Mouse (Mus musculus) limb, embryonic 13.5 days (tissue): ENCODE measurements around the gene Kcnk5. TPM values are rescaled to one million over a fixed set of nuclear protein-coding genes. Genes with fewer than 3 reads are reported as not detected.

Experiments used
- ATAC-seq: fragments of 200-750 bp; cut with Nextera tagmentation; 2 replicates; pipeline ENCODE4 v1.8.0; 2017; ENCODE audit warnings: low read depth, moderate number of reproducible peaks, moderate TSS enrichment; ENCODE audit not compliant: low FRiP score
- H3K27ac ChIP-seq: fragments of 300-500 bp; sonication (generic); 2 replicates; pipeline ENCODE4 v1.5.1; 2015; ENCODE audit warnings: inconsistent platforms, mild to moderate bottlenecking, moderate library complexity
- H3K27me3 ChIP-seq: fragments of 300-500 bp; sonication (generic); 2 replicates; pipeline ENCODE4 v1.6.1; 2015; ENCODE audit warnings: mild to moderate bottlenecking, inconsistent platforms
- H3K36me3 ChIP-seq: fragments of 300-500 bp; sonication (generic); 2 replicates; pipeline ENCODE4 v1.6.1; 2015; ENCODE audit warnings: inconsistent platforms, mild to moderate bottlenecking, moderate library complexity
- H3K4me1 ChIP-seq: fragments of 300-500 bp; sonication (generic); 2 replicates; pipeline ENCODE4 v1.6.1; 2015; ENCODE audit warnings: inconsistent platforms
- H3K4me2 ChIP-seq: fragments of 300-500 bp; sonication (generic); replicated peaks from 2 replicates; pipeline ENCODE4 v1.6.1; 2015; ENCODE audit warnings: inconsistent platforms, mild to moderate bottlenecking, moderate library complexity
- H3K4me3 ChIP-seq: fragments of 300-500 bp; sonication (generic); 2 replicates; pipeline ENCODE4 v1.5.1; 2015; ENCODE audit warnings: moderate library complexity, mild to moderate bottlenecking, inconsistent platforms
- H3K9ac ChIP-seq: fragments of 300-500 bp; sonication (generic); 2 replicates; pipeline ENCODE4 v1.6.1; 2015; ENCODE audit warnings: mild to moderate bottlenecking, inconsistent platforms
- H3K9me3 ChIP-seq: fragments of 300-500 bp; sonication (generic); 2 replicates; pipeline ENCODE4 v1.6.1; 2016; ENCODE audit warnings: inconsistent platforms
- WGBS: fragments of 180-500 bp; shearing (Covaris S2); methylation state at CpG from one replicate; pipeline ENCODE4 v1.1.7; 2015; 5-methylcytosine and 5-hydroxymethylcytosine counted together
- polyA plus RNA-seq: library from polyadenylated mRNA; unstranded; fragments of >200 nt; fragmentation: Nextera tagmentation; extraction: Ambion mirVana; gene quantifications from 2 replicates; pipeline ENCODE4 v1.2.1, GENCODE M21; 2015

Gene Kcnk5
- polyA plus RNA-seq, 1 experiment from 2014 or later, result 6.4 TPM

GRCm38 (mm10) chr14:20094942-20095341 is 86.7 kb downstream of the Kcnk5 start:
- no peaks in the 10 kb centered on the region for H3K27me3 ChIP-seq
- no peaks in the 10 kb centered on the region for H3K9me3 ChIP-seq
- no peak overlapping the region for H3K4me2 ChIP-seq
- no peak overlapping the region for H3K4me3 ChIP-seq
- H3K27ac ChIP-seq, result no peak overlapping the region
- WGBS, result 38% methylated on average over 5 of the region's 5 CpGs
- no peaks in the 10 kb centered on the region for H3K36me3 ChIP-seq
- H3K4me1 ChIP-seq, result no peaks in the 10 kb centered on the region
- H3K9ac ChIP-seq, result no peak overlapping the region
- ATAC-seq, result no peak

- Histone ChIP-seq H3K36me3 (no peaks in the 10 kb centered on the region), H3K9me3 (no peaks in the 10 kb centered on the region), H3K27ac (no peak overlapping the region), H3K9ac (no peak overlapping the region), H3K4me2 (no peak overlapping the region), H3K27me3 (no peaks in the 10 kb centered on the region), H3K4me1 (no peaks in the 10 kb centered on the region), H3K4me3 (no peak overlapping the region)
- ATAC-seq, result no peak
- WGBS, result 23% methylated on average over 7 of the region's 7 CpGs
Measured at GRCm38 (mm10) chr14:20093493-20093892, 88.1 kb downstream of the Kcnk5 start.

Other genes with a start within 250 kb of the Kcnk5 start
- gene Gng2, start 204.2 kb downstream of the Kcnk5 start, polyA plus RNA-seq, result 62.1 and 71.6 TPM in 2 replicates
- gene Saysd1, start 43.3 kb downstream of the Kcnk5 start, polyA plus RNA-seq, result 11.7 and 13.2 TPM in 2 replicates
- not detected in 2 replicates for gene Kcnk16, start 87.4 kb upstream of the Kcnk5 start, polyA plus RNA-seq
- 18.2 and 21.4 TPM in 2 replicates for gene Nudt13, start 112.9 kb upstream of the Kcnk5 start, polyA plus RNA-seq
- gene Ecd, start 166.3 kb upstream of the Kcnk5 start, polyA plus RNA-seq, result 53.6 and 55.6 TPM in 2 replicates
- 38.3 and 40.7 TPM in 2 replicates for gene Fam149b, start 166.4 kb upstream of the Kcnk5 start, polyA plus RNA-seq
- 213 and 220 TPM in 2 replicates for gene Dnajc9, start 207.1 kb upstream of the Kcnk5 start, polyA plus RNA-seq
- 93.6 and 101 TPM in 2 replicates for gene Mrps16, start 211.8 kb upstream of the Kcnk5 start, polyA plus RNA-seq